Mouse (Mus musculus) E14TG2a.4 (cell line): ENCODE results near the gene Eef1akmt3.
A peak's percentile ranks its signal among the peaks of the same experiment; 100 is the strongest.
"Not testable (repeated sequence)": the region's sequence is repeated elsewhere in the genome, so short reads cannot be mapped to it uniquely, and the experiment has no call there.

Experiments
- H3K27me3 ChIP-seq: 2 replicates; pipeline ENCODE4 v1.6.1; 2014; ENCODE audit warnings: low read length, control low read depth; ENCODE audit not compliant: insufficient read depth
- H3K36me3 ChIP-seq: 2 replicates; pipeline ENCODE4 v1.6.1; 2014; ENCODE audit warnings: low read length, control low read depth; ENCODE audit not compliant: insufficient read depth
- H3K4me1 ChIP-seq: replicated peaks from 2 replicates; pipeline ENCODE4 v1.6.1; 2014; ENCODE audit warnings: low read depth, low read length, control low read depth
- H3K4me3 ChIP-seq: replicated peaks from 2 replicates; pipeline ENCODE4 v1.5.1; 2014; ENCODE audit warnings: mild to moderate bottlenecking, low read length
- H3K9me3 ChIP-seq: 2 replicates; pipeline ENCODE4 v1.6.1; 2014; ENCODE audit warnings: low read length, control low read depth
- CTCF ChIP-seq: conservative IDR thresholded peaks from 2 replicates; pipeline ENCODE4 v1.5.1; 2014; ENCODE audit warnings: low read length
- NANOG ChIP-seq: IDR thresholded peaks from 2 replicates; pipeline ENCODE4 v1.6.1; 2014; ENCODE audit warnings: borderline replicate concordance, low read length, mixed read lengths
- POU5F1 ChIP-seq: IDR thresholded peaks from 2 replicates; pipeline ENCODE4 v1.6.1; 2014; ENCODE audit warnings: low read length, borderline replicate concordance

Eef1akmt3 gene

DNA sequence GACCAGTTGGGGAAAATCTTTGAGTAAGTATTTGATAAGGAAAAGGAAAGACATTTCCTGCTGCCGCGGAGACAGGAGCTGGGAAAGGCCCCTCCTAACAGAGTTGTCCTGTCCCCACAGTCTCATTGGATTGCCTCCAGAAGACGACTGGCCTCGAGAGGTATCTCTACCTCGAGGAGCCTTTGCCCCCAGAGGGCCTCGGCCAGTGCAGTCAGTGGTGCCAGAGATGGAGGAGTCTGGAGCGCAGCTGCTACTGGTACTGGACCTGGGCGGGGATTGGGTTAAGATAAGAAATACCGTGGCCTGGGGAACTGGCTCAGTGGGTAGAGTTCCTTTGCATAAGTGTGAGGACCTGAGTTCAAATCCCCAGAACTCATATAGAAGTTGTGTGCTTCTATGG is 24.7 kb upstream of the Eef1akmt3 start:
- TF ChIP-seq NANOG (no peak), POU5F1 (no peak), CTCF (no peak)
- H3K9me3 ChIP-seq: no peaks in the 10 kb centered on the region
- H3K4me1 ChIP-seq: peaks cover 80% of the 10 kb centered on the region
- no peaks in the 10 kb centered on the region for H3K27me3 ChIP-seq
- peaks cover 53% of the 10 kb centered on the region for H3K36me3 ChIP-seq
- H3K4me3 ChIP-seq: peak overlapping the region; percentile 98

GRCm38 (mm10) chr10:127063913-127064870 is 22.9 kb upstream of the Eef1akmt3 start:
- Histone ChIP-seq H3K36me3 (peaks cover 52% of the 10 kb centered on the region), H3K4me1 (peaks cover 75% of the 10 kb centered on the region), H3K27me3 (no peaks in the 10 kb centered on the region), H3K9me3 (no peaks in the 10 kb centered on the region), H3K4me3 (peak overlapping the region; percentile 98)
- TF ChIP-seq NANOG (no peak), POU5F1 (no peak), CTCF (no peak)

GRCm38 (mm10) chr10:127063239-127063872 is 22.0 kb upstream of the Eef1akmt3 start, which contains the start of gene Cdk4:
Cdk4 (plus strand) TSS chr10:127063534.
- peaks cover 74% of the 10 kb centered on the region for H3K4me1 ChIP-seq
- peak within 1 kb of the TSS; percentile 98 for H3K4me3 ChIP-seq
- peaks cover 6% of the 10 kb centered on the region for H3K27me3 ChIP-seq
- no peak for TF ChIP-seq POU5F1
- no peak for TF ChIP-seq CTCF
- TF ChIP-seq NANOG: no peak
- peaks cover 43% of the 10 kb centered on the region for H3K36me3 ChIP-seq
- no peaks in the 10 kb centered on the region for H3K9me3 ChIP-seq

DNA sequence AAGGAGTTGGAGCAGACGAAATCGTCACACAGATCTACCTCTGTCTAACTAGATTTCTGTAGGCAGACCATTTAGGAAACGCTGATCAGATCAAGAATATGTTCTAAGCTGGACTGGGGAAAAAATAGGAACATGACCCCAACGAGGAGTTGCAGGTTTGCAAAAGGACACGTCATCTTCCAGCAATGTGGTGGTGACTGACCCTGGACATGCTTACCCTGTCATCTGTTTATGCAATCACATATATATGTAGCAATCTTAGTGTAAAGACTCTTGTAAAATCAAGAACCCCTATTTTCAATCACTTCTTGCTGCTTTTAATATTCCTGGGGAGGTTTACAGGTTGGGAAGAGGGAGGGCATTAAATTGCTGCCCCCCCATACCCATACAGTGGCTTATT is 21.2 kb upstream of the Eef1akmt3 start:
- TF ChIP-seq POU5F1: no peak
- TF ChIP-seq NANOG: no peak
- no peak for TF ChIP-seq CTCF
- peaks cover 9% of the 10 kb centered on the region for H3K27me3 ChIP-seq

DNA sequence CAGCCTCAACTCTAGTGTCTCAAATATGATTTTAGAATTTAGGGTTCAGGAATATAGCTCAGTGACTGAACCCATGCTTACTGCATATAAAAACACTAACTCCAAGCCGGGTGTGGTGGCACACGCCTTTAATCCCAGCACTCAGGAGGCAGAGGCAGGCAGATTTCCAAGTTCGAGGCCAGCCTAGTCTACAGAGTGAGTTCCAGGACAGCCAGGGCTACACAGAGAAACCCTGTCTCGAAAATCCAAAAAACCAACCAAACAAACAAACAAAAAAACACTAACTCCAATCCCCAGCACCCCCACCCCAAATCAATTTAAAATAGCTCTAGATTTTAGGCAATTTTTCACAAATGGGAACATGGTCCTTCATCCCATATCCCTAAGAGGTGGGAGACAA is 20.8 kb upstream of the Eef1akmt3 start:
- H3K9me3 ChIP-seq, H3K4me3 ChIP-seq: not testable (repeated sequence)
- H3K27me3 ChIP-seq: peaks cover 13% of the 10 kb centered on the region
- peaks cover 74% of the 10 kb centered on the region for H3K4me1 ChIP-seq
- H3K36me3 ChIP-seq: peaks cover 41% of the 10 kb centered on the region

More for the DNA sequence above, 21.2 kb upstream of the Eef1akmt3 start:
- H3K9me3 ChIP-seq: no peaks in the 10 kb centered on the region
- H3K36me3 ChIP-seq: peaks cover 41% of the 10 kb centered on the region
- 0 out of 2 replicates have a peak overlapping the region, but pooled peaks have one; percentile 27 for H3K4me3 ChIP-seq
- peaks cover 74% of the 10 kb centered on the region for H3K4me1 ChIP-seq

GRCm38 (mm10) chr10:127061513-127061912 is 20.2 kb upstream of the Eef1akmt3 start:
- TF ChIP-seq NANOG: no peak
- no peak for TF ChIP-seq POU5F1
- TF ChIP-seq CTCF: no peak
- H3K27me3 ChIP-seq: peaks cover 13% of the 10 kb centered on the region

DNA sequence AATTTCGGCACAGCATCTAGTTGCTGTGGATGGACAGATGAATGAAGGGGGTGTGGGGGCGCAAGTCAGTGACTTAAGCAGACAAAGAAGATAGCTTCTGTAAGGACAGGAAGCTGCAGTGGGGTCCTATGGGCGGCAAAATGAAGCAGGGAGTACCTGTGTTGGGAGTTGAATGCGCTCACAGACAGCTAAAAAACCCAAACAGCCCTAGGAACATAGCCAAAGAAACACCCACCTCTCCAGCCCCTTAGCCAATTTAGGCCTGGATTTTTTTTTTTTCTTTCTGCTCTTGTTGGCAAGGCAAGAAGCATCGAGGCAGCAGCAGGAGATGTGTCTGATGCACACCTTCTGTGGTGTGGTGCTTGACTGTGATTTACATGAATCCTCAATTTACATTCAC is 19.8 kb upstream of the Eef1akmt3 start:
- Histone ChIP-seq H3K27me3 (peaks cover 13% of the 10 kb centered on the region), H3K9me3 (no peaks in the 10 kb centered on the region), H3K36me3 (peaks cover 39% of the 10 kb centered on the region), H3K4me3 (peak overlapping the region; percentile 85), H3K4me1 (peaks cover 74% of the 10 kb centered on the region)
- TF ChIP-seq POU5F1: no peak
- TF ChIP-seq CTCF: no peak
- TF ChIP-seq NANOG: no peak

More at GRCm38 (mm10) chr10:127061513-127061912, 20.2 kb upstream of the Eef1akmt3 start:
- peaks cover 39% of the 10 kb centered on the region for H3K36me3 ChIP-seq
- no peaks in the 10 kb centered on the region for H3K9me3 ChIP-seq
- peaks cover 74% of the 10 kb centered on the region for H3K4me1 ChIP-seq
- H3K4me3 ChIP-seq: no peak overlapping the region
